Mouse (Mus musculus): Measurements from ENCODE around the gene Ints7.

Gene Ints7

GRCm38 (mm10) chr1:191588749-191589148, 13.3 kb downstream of the Ints7 start:
- Histone ChIP-seq H3K36me3 (ENCODE audit: insufficient read depth, low read length) (peaks cover 88% of the 10 kb centered on the region), H3K4me3 (replicated peaks; ENCODE audit: low read length) (no peak overlapping the region), H3K9me3 (ENCODE audit: low read length) (no peaks in the 10 kb centered on the region), H3K4me1 (replicated peaks; ENCODE audit: low read depth, low read length) (no peaks in the 10 kb centered on the region), H3K27me3 (ENCODE audit: insufficient read depth, low read length) (no peaks in the 10 kb centered on the region)
- no peak for TF ChIP-seq CTCF (conservative IDR thresholded peaks at IDR 0.05; ENCODE audit: low read length)
- TF ChIP-seq POU5F1 (IDR thresholded peaks at IDR 0.05; ENCODE audit: borderline replicate concordance, low read length) = no peak
- no peak for TF ChIP-seq NANOG (IDR thresholded peaks at IDR 0.05; ENCODE audit: borderline replicate concordance, low read length)

DNA sequence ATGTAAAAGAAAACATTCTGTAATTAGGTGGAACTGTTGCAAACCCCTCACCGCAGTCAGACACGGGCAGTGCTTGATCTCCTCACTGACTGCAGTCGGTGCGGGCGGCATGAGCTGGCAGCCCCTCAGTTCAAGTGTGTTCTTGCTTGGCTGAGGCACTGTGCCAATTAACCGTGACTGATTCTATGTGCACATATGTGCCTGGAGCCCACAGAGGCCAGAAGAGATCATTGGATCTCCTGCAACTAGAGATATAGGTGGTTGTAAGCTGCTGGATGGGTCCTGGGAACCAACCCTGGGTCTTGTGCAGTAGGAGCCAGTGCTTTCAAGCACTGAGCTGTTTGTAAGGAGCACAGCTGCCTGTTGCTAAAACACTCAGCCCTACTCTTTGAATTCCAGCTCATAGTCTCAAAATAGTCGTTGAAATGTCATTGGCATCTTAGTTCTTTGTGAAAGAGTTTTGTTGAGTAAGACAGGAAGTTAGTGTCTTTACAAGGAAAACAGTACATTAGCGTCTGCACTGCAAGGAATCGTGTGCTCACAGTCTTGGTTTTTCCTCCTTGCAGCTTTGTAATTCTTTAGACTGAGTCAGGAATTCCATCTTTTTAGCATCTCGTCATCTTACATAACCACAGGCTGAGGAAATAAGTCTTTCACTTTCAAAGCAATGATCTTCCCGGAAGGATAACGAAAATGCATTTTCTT, 16.7 kb downstream of the Ints7 start:
- H3K36me3 ChIP-seq (ENCODE audit: insufficient read depth, low read length) = peaks cover 87% of the 10 kb centered on the region
- no peaks in the 10 kb centered on the region for H3K9me3 ChIP-seq (ENCODE audit: low read length)
- H3K27me3 ChIP-seq (ENCODE audit: insufficient read depth, low read length) = no peaks in the 10 kb centered on the region
- no peak overlapping the region for H3K4me3 ChIP-seq (replicated peaks; ENCODE audit: low read length)
- TF ChIP-seq CTCF (conservative IDR thresholded peaks at IDR 0.05; ENCODE audit: low read length) = no peak
- no peaks in the 10 kb centered on the region for H3K4me1 ChIP-seq (replicated peaks; ENCODE audit: low read depth, low read length)

GRCm38 (mm10) chr1:191596076-191596475, 20.6 kb downstream of the Ints7 start:
- H3K9me3 ChIP-seq (ENCODE audit: low read length) = no peaks in the 10 kb centered on the region
- H3K4me1 ChIP-seq (replicated peaks; ENCODE audit: low read depth, low read length) = no peaks in the 10 kb centered on the region
- H3K27me3 ChIP-seq (ENCODE audit: insufficient read depth, low read length) = no peaks in the 10 kb centered on the region
- TF ChIP-seq NANOG (IDR thresholded peaks at IDR 0.05; ENCODE audit: borderline replicate concordance, low read length) = no peak
- no peak for TF ChIP-seq CTCF (conservative IDR thresholded peaks at IDR 0.05; ENCODE audit: low read length)
- TF ChIP-seq POU5F1 (IDR thresholded peaks at IDR 0.05; ENCODE audit: borderline replicate concordance, low read length) = no peak
- no peak overlapping the region for H3K4me3 ChIP-seq (replicated peaks; ENCODE audit: low read length)
- peaks cover 83% of the 10 kb centered on the region for H3K36me3 ChIP-seq (ENCODE audit: insufficient read depth, low read length)

DNA sequence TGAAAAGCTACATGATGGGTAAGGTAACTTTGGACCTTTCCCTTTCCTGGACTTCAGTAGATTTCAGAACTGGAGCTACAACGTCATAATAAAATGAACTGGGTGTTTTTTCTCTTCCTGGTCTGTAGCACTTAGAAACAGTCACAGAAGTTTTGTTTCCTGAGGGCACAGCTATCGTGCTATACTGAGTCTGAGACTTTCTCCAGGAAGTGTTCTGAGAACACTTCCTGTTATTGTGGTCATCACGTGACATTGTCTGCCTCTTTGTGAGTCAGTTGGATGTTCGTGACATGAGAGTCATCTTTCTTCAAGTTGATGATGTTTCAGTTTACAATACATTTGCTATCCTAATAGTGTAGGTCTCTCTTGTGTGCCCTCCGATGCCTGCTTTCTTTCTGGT, 23.8 kb downstream of the Ints7 start:
- Histone ChIP-seq H3K27me3 (ENCODE audit: insufficient read depth, low read length) (no peaks in the 10 kb centered on the region), H3K36me3 (ENCODE audit: insufficient read depth, low read length) (peaks cover 74% of the 10 kb centered on the region), H3K4me3 (replicated peaks; ENCODE audit: low read length) (no peak overlapping the region), H3K4me1 (replicated peaks; ENCODE audit: low read depth, low read length) (no peaks in the 10 kb centered on the region), H3K9me3 (ENCODE audit: low read length) (no peaks in the 10 kb centered on the region)
- no peak for TF ChIP-seq NANOG (IDR thresholded peaks at IDR 0.05; ENCODE audit: borderline replicate concordance, low read length)
- no peak for TF ChIP-seq POU5F1 (IDR thresholded peaks at IDR 0.05; ENCODE audit: borderline replicate concordance, low read length)
- TF ChIP-seq CTCF (conservative IDR thresholded peaks at IDR 0.05; ENCODE audit: low read length) = no peak

- H3K27me3 ChIP-seq (ENCODE audit: insufficient read depth, low read length) = no peaks in the 10 kb centered on the region
- H3K4me3 ChIP-seq (replicated peaks; ENCODE audit: low read length) = no peak overlapping the region
- TF ChIP-seq CTCF (conservative IDR thresholded peaks at IDR 0.05; ENCODE audit: low read length) (no peak), NANOG (IDR thresholded peaks at IDR 0.05; ENCODE audit: borderline replicate concordance, low read length) (no peak), POU5F1 (IDR thresholded peaks at IDR 0.05; ENCODE audit: borderline replicate concordance, low read length) (no peak)
- peaks cover 11% of the 10 kb centered on the region for H3K4me1 ChIP-seq (replicated peaks; ENCODE audit: low read depth, low read length)
- H3K36me3 ChIP-seq (ENCODE audit: insufficient read depth, low read length) = peaks cover 79% of the 10 kb centered on the region
- no peaks in the 10 kb centered on the region for H3K9me3 ChIP-seq (ENCODE audit: low read length)
Observed at GRCm38 (mm10) chr1:191604690-191605089, 29.3 kb downstream of the Ints7 start.

- no peaks in the 10 kb centered on the region for H3K9me3 ChIP-seq (ENCODE audit: low read length)
- H3K4me3 ChIP-seq (replicated peaks; ENCODE audit: low read length) = no peak overlapping the region
- no peaks in the 10 kb centered on the region for H3K27me3 ChIP-seq (ENCODE audit: insufficient read depth, low read length)
- TF ChIP-seq CTCF (conservative IDR thresholded peaks at IDR 0.05; ENCODE audit: low read length) (no peak), POU5F1 (IDR thresholded peaks at IDR 0.05; ENCODE audit: borderline replicate concordance, low read length) (no peak), NANOG (IDR thresholded peaks at IDR 0.05; ENCODE audit: borderline replicate concordance, low read length) (no peak)
- peaks cover 98% of the 10 kb centered on the region for H3K36me3 ChIP-seq (ENCODE audit: insufficient read depth, low read length)
- H3K4me1 ChIP-seq (replicated peaks; ENCODE audit: low read depth, low read length) = peaks cover 20% of the 10 kb centered on the region
Observed at GRCm38 (mm10) chr1:191609051-191609450, 33.6 kb downstream of the Ints7 start.

GRCm38 (mm10) chr1:191609578-191609977, 34.1 kb downstream of the Ints7 start:
- no peaks in the 10 kb centered on the region for H3K9me3 ChIP-seq (ENCODE audit: low read length)
- H3K4me1 ChIP-seq (replicated peaks; ENCODE audit: low read depth, low read length) = peaks cover 20% of the 10 kb centered on the region
- TF ChIP-seq CTCF (conservative IDR thresholded peaks at IDR 0.05; ENCODE audit: low read length) (no peak), POU5F1 (IDR thresholded peaks at IDR 0.05; ENCODE audit: borderline replicate concordance, low read length) (no peak), NANOG (IDR thresholded peaks at IDR 0.05; ENCODE audit: borderline replicate concordance, low read length) (no peak)
- no peak overlapping the region for H3K4me3 ChIP-seq (replicated peaks; ENCODE audit: low read length)
- H3K36me3 ChIP-seq (ENCODE audit: insufficient read depth, low read length) = peaks cover 99% of the 10 kb centered on the region
- no peaks in the 10 kb centered on the region for H3K27me3 ChIP-seq (ENCODE audit: insufficient read depth, low read length)

GRCm38 (mm10) chr1:191610357-191610756, 34.9 kb downstream of the Ints7 start:
- no peak for TF ChIP-seq CTCF (conservative IDR thresholded peaks at IDR 0.05; ENCODE audit: low read length)
- TF ChIP-seq POU5F1 (IDR thresholded peaks at IDR 0.05; ENCODE audit: borderline replicate concordance, low read length) = no peak
- TF ChIP-seq NANOG (IDR thresholded peaks at IDR 0.05; ENCODE audit: borderline replicate concordance, low read length) = no peak
- H3K27me3 ChIP-seq (ENCODE audit: insufficient read depth, low read length) = no peaks in the 10 kb centered on the region
- H3K4me1 ChIP-seq (replicated peaks; ENCODE audit: low read depth, low read length) = peaks cover 23% of the 10 kb centered on the region
- H3K9me3 ChIP-seq (ENCODE audit: low read length) = no peaks in the 10 kb centered on the region
- H3K4me3 ChIP-seq (replicated peaks; ENCODE audit: low read length) = no peak overlapping the region
- peaks cover 99% of the 10 kb centered on the region for H3K36me3 ChIP-seq (ENCODE audit: insufficient read depth, low read length)

DNA sequence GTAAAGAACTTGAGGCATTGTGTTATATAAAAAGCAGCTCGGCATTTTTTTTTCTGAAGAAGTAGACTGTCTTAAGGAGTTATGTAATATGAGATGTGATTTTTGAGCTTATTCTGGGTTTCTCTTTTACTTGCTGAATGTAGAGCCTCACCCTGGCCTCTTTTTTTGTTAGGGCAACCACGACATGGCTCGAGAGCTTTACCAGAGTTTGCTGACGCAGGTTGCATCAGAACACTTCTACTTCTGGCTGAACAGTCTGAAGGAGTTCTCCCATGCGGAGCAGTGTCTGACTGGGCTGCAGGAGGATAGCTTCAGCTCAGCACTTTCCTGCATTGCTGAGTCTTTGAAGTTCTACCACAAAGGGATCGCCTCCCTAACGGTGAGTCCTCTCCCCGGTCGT, 36.2 kb downstream of the Ints7 start:
- TF ChIP-seq CTCF (conservative IDR thresholded peaks at IDR 0.05; ENCODE audit: low read length) (no peak), NANOG (IDR thresholded peaks at IDR 0.05; ENCODE audit: borderline replicate concordance, low read length) (no peak), POU5F1 (IDR thresholded peaks at IDR 0.05; ENCODE audit: borderline replicate concordance, low read length) (no peak)
- no peak overlapping the region for H3K4me3 ChIP-seq (replicated peaks; ENCODE audit: low read length)
- peaks cover 35% of the 10 kb centered on the region for H3K4me1 ChIP-seq (replicated peaks; ENCODE audit: low read depth, low read length)
- no peaks in the 10 kb centered on the region; the same call in 1 of the 2 replicates for H3K9me3 ChIP-seq (ENCODE audit: low read length)
- H3K27me3 ChIP-seq (ENCODE audit: insufficient read depth, low read length) = no peaks in the 10 kb centered on the region
- peaks cover 99% of the 10 kb centered on the region for H3K36me3 ChIP-seq (ENCODE audit: insufficient read depth, low read length)

Measured in E14TG2a.4 (cell line).